Mouse (Mus musculus) megakaryocyte, embryonic 14.5 days (primary cell): ENCODE data around the gene D1Pas1.

Source experiments
- FLI1 ChIP-seq: IDR thresholded peaks from 2 replicates; pipeline ENCODE4 v1.6.1; 2012; ENCODE audit warnings: low read length, inconsistent platforms, mixed read lengths
- GATA1 ChIP-seq: IDR thresholded peaks from 3 replicates; pipeline ENCODE4 v1.6.1; 2012; ENCODE audit warnings: mixed read lengths, low read length, inconsistent platforms, borderline replicate concordance

- TF ChIP-seq FLI1, result no peak
- TF ChIP-seq GATA1, result no peak
Observed at GRCm38 (mm10) chr1:186930160-186930887, 36.9 kb upstream of the D1Pas1 start.
